Mouse (Mus musculus) spleen, adult 2 months (tissue): ENCODE measurements around the gene Mfn1.

ENCODE experiments used
- CTCF ChIP-seq: fragments of 200-500 bp; IDR thresholded peaks from 2 replicates; pipeline ENCODE4 v1.5.1; 2011; ENCODE audit warnings: mild to moderate bottlenecking, inconsistent platforms; ENCODE audit not compliant: insufficient read depth, insufficient read length, insufficient replicate concordance; ENCODE audit errors: extremely low read depth
- POLR2A ChIP-seq: fragments of 200-500 bp; IDR thresholded peaks from 2 replicates; pipeline ENCODE4 v1.6.1; 2011; ENCODE audit warnings: low read depth, low read length, inconsistent platforms

- no peak for TF ChIP-seq CTCF
- no peak for TF ChIP-seq POLR2A
Measured at GRCm38 (mm10) chr3:32479961-32480360, 49.3 kb upstream of the Mfn1 start.
